ENCODE assay signal across 15 mouse cellular contexts in the genomic region with DNA sequence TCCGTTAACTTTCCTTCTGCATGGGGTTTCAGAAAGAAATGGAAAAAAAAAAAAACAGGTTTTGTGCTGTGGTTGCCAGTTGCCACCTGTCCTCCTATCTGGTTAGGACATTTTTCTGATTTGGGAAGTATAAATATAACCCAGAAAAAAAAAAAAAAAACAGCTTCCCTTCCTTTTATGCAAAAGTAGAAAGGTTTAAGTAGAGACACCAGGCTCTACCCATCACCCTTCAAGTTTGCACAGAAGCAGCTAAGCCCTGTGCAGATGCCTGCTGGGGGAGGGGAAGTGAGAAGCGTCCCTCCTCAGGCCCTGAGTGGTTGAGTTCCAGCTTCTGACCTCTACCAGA. TPM values are rescaled to one million over a fixed set of nuclear protein-coding genes. Genes with fewer than 3 reads are reported as not detected.
DNase-seq lines count a peak whose midpoint lies in the region; ATAC-seq lines count a peak whose summit lies in the region.
"Had no signal": no experiment of that assay in that cellular context is flagged by ENCODE, and none has a peak within 500 bp of the region (broad histone marks: within the 10 kb centered on the region; RNA-seq: fewer than 3 reads in every experiment).

No protein-coding gene starts in this region.

- peak; percentile 60 for ATAC-seq in granulocyte monocyte progenitor cell, adult 5-6 weeks (replicated peaks; ENCODE audit: poor library complexity, severe bottlenecking)
- ATAC-seq: forebrain, embryonic 14.5 days; midbrain, embryonic 16.5 days; Patski had no signal

- DNase-seq in heart, adult 11 months: peak; percentile 85
- no peak for DNase-seq in heart, adult 9 months (ENCODE audit: low spot score in 2 of 2)
- DNase-seq in B cell, adult 2 months: peak; percentile 52 to 62
- peak; percentile 59 to 80 for DNase-seq in thymus, adult 18-20 months
- no peak for DNase-seq in kidney, postnatal 10 days
- no peak for DNase-seq in gastrocnemius, adult 8-10 months (ENCODE audit: low spot score in 2 of 2)
- DNase-seq in adrenal gland, postnatal 4 days (ENCODE audit: low spot score in 2 of 2): no peak
- DNase-seq: cerebellum, adult 18-20 months; gastrocnemius, adult 2 months; heart, postnatal 4 days; lung, adult 2 months had no signal

RNA-seq across cellular contexts. Expression of gene Ikzf1, which starts 31.9 kb away (rescaled TPM):
- total RNA-seq in granulocyte monocyte progenitor cell, adult 5-6 weeks (2014; fragmentation: Nextera tagmentation): 108 and 128 TPM in 2 replicates
- 51.0 and 56.0 TPM in 2 replicates for total RNA-seq in granulocyte monocyte progenitor cell, adult 5-6 weeks (2017)
- total RNA-seq in gastrocnemius, adult 8-10 months (2022): under 1 TPM; 0.07 to 0.48 (median 0.35) TPM
- 1 to 10 TPM; 4.6 to 6.3 TPM for total RNA-seq in adrenal gland, postnatal 4 days (2021)

Comparison
In these comparisons a context has a peak if more than half of its experiments do, and no peak if none do; other contexts are left out.
1. DNase-seq: peak in heart, adult 11 months (single experiment), B cell, adult 2 months (2 of 2) and thymus, adult 18-20 months (2 of 2); none in heart, adult 9 months (0 of 2), kidney, postnatal 10 days (single experiment), gastrocnemius, adult 8-10 months (0 of 2) and adrenal gland, postnatal 4 days (0 of 2).
2. RNA of gene Ikzf1, which starts 31.9 kb away (total RNA-seq): 51.0 to 128 TPM in granulocyte monocyte progenitor cell, adult 5-6 weeks; 4.6 to 6.3 TPM in adrenal gland, postnatal 4 days and 0.07 to 0.48 TPM in gastrocnemius, adult 8-10 months; every median in the first group is over 4 times any median in the second.